Mouse (Mus musculus) liver, adult 2 months (tissue): ENCODE results near the gene Gm10300. TPM values are rescaled to one million over a fixed set of nuclear protein-coding genes. Genes with fewer than 3 reads are reported as not detected.

Experiments used
- DNase-seq: peaks from one replicate; pipeline ENCODE4 v3.0.0-alpha.2; 2011; ENCODE audit warnings: low read depth, low spot score; ENCODE audit errors: extremely low read depth
- H3K27ac ChIP-seq: fragments of 200-500 bp; replicated peaks from 2 replicates; pipeline ENCODE4 v1.5.1; 2012; ENCODE audit warnings: low read depth, mild to moderate bottlenecking, control low read depth, inconsistent platforms, low read length; ENCODE audit not compliant: insufficient read depth
- H3K27me3 ChIP-seq: fragments of 200-500 bp; 2 replicates; pipeline ENCODE4 v1.6.1; 2012; ENCODE audit warnings: mild to moderate bottlenecking, moderate library complexity, low read length, inconsistent platforms; ENCODE audit not compliant: control insufficient read depth, insufficient read depth
- H3K36me3 ChIP-seq: fragments of 200-500 bp; 2 replicates; pipeline ENCODE4 v1.6.1; 2012; ENCODE audit warnings: low read length, inconsistent platforms; ENCODE audit not compliant: control insufficient read depth, insufficient read depth
- H3K4me1 ChIP-seq: fragments of 200-500 bp; 2 replicates; pipeline ENCODE4 v1.6.1; 2011; ENCODE audit warnings: low read length; ENCODE audit not compliant: control insufficient read depth, insufficient read depth
- H3K4me3 ChIP-seq: fragments of 200-500 bp; 2 replicates; pipeline ENCODE4 v1.5.1; 2011; ENCODE audit warnings: low read depth, mild to moderate bottlenecking, control low read depth, low read length, moderate library complexity; ENCODE audit not compliant: insufficient read depth
- H3K79me2 ChIP-seq: fragments of 200-500 bp; 2 replicates; pipeline ENCODE4 v1.6.1; 2012; ENCODE audit warnings: inconsistent platforms, mild to moderate bottlenecking, low read length, moderate library complexity; ENCODE audit not compliant: control insufficient read depth, insufficient read depth
- H3K9ac ChIP-seq: fragments of 200-500 bp; 2 replicates; pipeline ENCODE4 v1.6.1; 2012; ENCODE audit warnings: low read depth, mild to moderate bottlenecking, control low read depth, inconsistent platforms, low read length
- CTCF ChIP-seq: fragments of 200-500 bp; IDR thresholded peaks from 2 replicates; pipeline ENCODE4 v1.5.1; 2011; ENCODE audit warnings: low read depth, low read length, control low read depth
- POLR2A ChIP-seq: fragments of 200-500 bp; IDR thresholded peaks from 2 replicates; pipeline ENCODE4 v1.6.1; 2011; ENCODE audit warnings: low read length, control low read depth; ENCODE audit not compliant: insufficient read depth; ENCODE audit errors: extremely low read depth
- WGBS: fragments of 180-500 bp; shearing (Covaris S2); methylation state at CpG from one replicate; pipeline ENCODE4 v1.1.7; 2018; 5-methylcytosine and 5-hydroxymethylcytosine counted together
- polyA plus RNA-seq: library from polyadenylated mRNA; depleted of rRNA; stranded (reverse); fragments of >200 nt; gene quantifications from 2 replicates; pipeline ENCODE4 v1.2.3, GENCODE M21; 2012
- total RNA-seq: library from RNA; depleted of rRNA; stranded (reverse); fragments of >200 nt; gene quantifications from 2 replicates; pipeline ENCODE4 v1.2.3, GENCODE M21; 2014

Gm10300 gene
- total and polyA plus RNA-seq, 2 experiments = 0.09 to 0.13 TPM

DNA sequence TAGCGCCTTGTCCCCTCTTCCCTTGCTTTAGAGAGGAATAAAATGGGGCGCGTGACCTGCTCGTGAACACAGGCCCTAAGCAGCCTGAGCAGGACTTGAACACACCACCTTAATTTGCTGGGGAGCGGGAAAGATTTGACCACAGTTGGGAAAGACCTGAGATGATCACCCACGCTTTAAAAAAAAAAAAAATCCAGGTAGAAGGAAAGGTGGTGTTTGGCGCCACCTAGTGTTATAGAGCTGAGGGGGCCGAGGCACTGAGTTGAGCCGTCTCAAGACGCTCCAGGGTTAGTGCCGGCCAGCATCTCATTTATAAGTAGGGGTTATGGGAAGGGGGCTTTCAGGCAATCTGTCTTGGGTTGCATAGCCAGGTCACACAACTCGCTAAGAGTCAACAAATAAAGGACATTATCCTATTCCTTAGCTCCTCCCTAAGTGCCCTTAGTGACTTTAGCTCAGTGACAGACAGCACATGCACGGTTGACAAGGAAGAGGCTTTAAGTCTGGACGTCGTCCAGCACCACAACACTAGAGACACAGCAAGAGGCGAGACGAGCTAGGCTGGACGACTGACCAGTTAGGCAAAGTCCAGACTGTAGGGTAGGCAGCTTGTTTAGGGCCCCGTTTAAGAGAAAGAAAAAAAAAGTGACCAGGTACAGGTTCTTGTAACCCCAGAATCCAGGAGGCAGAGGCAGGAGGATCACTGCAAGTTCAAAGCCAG is 5.2 kb downstream of the Gm10300 start:
- WGBS = 8% methylated on average over 19 of the region's 19 CpGs
- no peak overlapping the region for H3K27ac ChIP-seq

DNA sequence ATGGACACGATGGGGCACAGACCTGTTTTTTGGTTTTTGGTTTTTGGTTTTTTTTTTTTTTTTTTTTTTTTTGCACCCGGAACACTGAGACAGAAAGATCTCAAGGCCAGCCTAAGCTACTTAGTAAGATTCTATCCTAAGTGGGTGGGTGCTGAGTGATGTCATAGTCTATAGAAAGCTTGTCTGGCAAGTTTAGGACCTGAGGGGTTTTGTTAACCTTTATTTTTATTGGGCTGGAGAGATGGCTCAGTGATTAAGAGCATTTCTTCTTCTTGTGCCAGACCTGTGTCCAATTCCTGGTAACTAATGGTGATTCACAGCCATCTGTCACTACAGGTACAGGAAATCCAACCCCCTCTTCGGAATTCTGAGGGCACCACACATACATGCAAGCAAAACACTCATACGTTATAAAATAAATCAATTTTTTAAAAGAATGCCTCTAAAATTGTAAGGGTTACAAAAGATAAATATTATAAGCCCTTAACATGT is 6.0 kb downstream of the Gm10300 start:
- H3K79me2 ChIP-seq = no peaks in the 10 kb centered on the region
- H3K4me3 ChIP-seq = no peak overlapping the region
- H3K9ac ChIP-seq = no peak overlapping the region
- no peaks in the 10 kb centered on the region for H3K36me3 ChIP-seq
- H3K27ac ChIP-seq = no peak overlapping the region
- DNase-seq = no peak
- peaks cover 12% of the 10 kb centered on the region for H3K4me1 ChIP-seq
- TF ChIP-seq POLR2A = no peak
- TF ChIP-seq CTCF = no peak
- H3K27me3 ChIP-seq = no peaks in the 10 kb centered on the region
- 80% methylated on average over 4 of the region's 4 CpGs for WGBS

More for the DNA sequence above, 5.2 kb downstream of the Gm10300 start:
- Histone ChIP-seq H3K9ac (no peak overlapping the region), H3K4me3 (no peak overlapping the region), H3K79me2 (peaks cover under 1% of the 10 kb centered on the region; the same call in 1 of the 2 replicates), H3K27me3 (no peaks in the 10 kb centered on the region), H3K36me3 (no peaks in the 10 kb centered on the region), H3K4me1 (peaks cover 12% of the 10 kb centered on the region)
- DNase-seq = peak; percentile 58
- no peak for TF ChIP-seq POLR2A
- peak; percentile 79 for TF ChIP-seq CTCF

DNA sequence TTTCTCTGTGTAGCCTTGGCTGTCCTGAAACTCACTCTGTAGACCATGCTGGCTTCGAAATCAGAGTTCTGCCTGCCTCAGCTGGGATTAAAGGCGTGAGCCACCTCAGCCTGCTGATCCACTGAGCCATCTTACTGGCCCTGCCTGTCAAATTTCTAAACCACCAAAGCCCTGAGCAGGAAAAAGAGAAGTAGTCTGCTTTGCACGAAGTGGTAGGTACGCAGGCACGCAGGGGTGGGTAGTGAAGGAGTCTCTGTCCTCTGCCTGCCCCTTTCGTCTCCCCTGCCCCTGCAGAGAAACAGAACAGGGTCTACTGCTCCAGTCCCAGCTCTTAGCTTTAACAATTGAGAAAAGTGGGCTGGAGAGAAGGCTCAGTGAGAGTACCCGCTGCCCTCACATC is 10.6 kb downstream of the Gm10300 start:
- WGBS = 88% methylated on average over 7 of the region's 7 CpGs

DNA sequence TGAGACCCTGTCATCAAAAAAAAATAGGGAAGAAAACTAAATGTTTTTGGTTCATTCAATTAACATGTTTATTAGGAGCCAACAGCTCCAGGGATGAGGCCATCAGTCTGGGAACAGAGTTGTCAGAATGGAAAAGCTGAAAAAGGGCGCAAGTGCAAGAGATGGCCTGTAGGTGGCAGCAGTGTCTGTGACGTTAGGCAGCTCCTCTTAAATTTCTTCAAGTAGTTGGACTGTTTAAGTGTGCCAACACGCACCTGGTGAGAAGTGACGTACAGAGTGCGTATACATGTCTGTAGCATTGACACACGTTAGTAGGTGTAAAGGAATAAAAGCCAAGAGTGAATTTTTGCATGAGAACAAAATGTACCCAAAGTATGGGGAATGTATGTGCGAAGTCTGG is 14.4 kb downstream of the Gm10300 start:
- TF ChIP-seq CTCF (peak; percentile 77), POLR2A (no peak)
- Histone ChIP-seq H3K79me2 (no peaks in the 10 kb centered on the region), H3K4me1 (no peaks in the 10 kb centered on the region), H3K9ac (no peak overlapping the region), H3K27me3 (no peaks in the 10 kb centered on the region), H3K36me3 (no peaks in the 10 kb centered on the region), H3K27ac (no peak overlapping the region), H3K4me3 (no peak overlapping the region)
- WGBS = 17% methylated on average over 7 of the region's 7 CpGs
- peak; percentile 53 for DNase-seq

More for the DNA sequence above, 10.6 kb downstream of the Gm10300 start:
- DNase-seq = no peak
- Histone ChIP-seq H3K79me2 (no peaks in the 10 kb centered on the region), H3K4me1 (no peaks in the 10 kb centered on the region), H3K27me3 (no peaks in the 10 kb centered on the region), H3K36me3 (no peaks in the 10 kb centered on the region), H3K9ac (no peak overlapping the region), H3K27ac (no peak overlapping the region), H3K4me3 (no peak overlapping the region)
- TF ChIP-seq POLR2A (no peak), CTCF (no peak)

DNA sequence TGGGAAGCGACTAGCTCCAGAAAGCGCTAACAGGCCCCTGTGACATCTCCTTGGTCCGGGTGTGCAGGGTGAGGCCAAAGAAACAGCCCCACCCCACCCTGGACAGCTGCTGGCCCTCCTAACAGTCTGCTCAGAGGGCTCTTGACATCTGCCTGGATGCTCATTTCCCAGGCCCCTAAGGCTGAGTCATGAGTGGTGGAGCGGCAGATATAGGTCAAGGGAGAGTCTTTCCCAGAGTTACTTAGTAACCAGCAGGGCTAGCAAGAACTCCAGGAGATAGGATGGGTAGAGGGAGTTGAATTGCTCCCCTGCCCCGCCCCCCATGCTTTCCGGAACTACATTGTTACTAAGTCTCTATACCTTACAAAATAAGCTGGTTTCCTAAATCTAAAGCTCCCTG is 18.6 kb downstream of the Gm10300 start:
- 75% methylated on average over 6 of the region's 6 CpGs for WGBS
- H3K27me3 ChIP-seq = no peaks in the 10 kb centered on the region
- H3K36me3 ChIP-seq = no peaks in the 10 kb centered on the region

DNA sequence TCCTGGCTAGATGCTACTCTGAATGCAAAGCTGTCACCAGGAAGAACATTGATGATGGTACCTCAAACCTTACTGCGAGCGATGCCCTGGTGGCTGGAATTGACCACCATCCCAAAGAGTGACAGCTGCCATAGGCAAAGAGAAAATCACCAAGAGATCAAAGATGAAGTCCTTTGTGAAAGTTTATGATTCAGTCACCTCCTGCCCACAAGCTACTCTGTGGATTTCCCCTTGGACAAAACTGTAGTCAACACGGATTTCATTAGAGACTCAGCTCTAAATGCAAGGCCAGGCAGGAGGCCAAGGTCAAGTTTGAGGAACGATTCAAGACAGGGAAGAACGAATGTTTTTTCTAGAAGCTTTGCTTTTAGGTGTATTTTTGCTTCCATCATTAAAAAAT is 19.4 kb downstream of the Gm10300 start:
- DNase-seq = no peak
- WGBS = 84% methylated on average over 5 of the region's 5 CpGs
- Histone ChIP-seq H3K36me3 (no peaks in the 10 kb centered on the region), H3K9ac (no peak overlapping the region), H3K27me3 (no peaks in the 10 kb centered on the region), H3K27ac (no peak overlapping the region), H3K4me1 (no peaks in the 10 kb centered on the region), H3K79me2 (no peaks in the 10 kb centered on the region), H3K4me3 (no peak overlapping the region)
- TF ChIP-seq POLR2A (no peak), CTCF (no peak)

More for the DNA sequence above, 18.6 kb downstream of the Gm10300 start:
- Histone ChIP-seq H3K27ac (no peak overlapping the region), H3K4me1 (no peaks in the 10 kb centered on the region), H3K79me2 (no peaks in the 10 kb centered on the region), H3K4me3 (no peak overlapping the region), H3K9ac (no peak overlapping the region)
- no peak for DNase-seq
- TF ChIP-seq POLR2A (no peak), CTCF (no peak)
